Mouse (Mus musculus) fibroblast of lung, adult 2 months (primary cell): ENCODE measurements at regions not wholly inside any gene's neighbourhood (a gene's known extent, or its start where the extent isn't known, plus 50 kb on each side); places are given as distances from the start of the nearest gene placed in this dataset.

Source experiments
- DNase-seq: peaks from one replicate; pipeline ENCODE4 v3.0.0-alpha.2; 2011; ENCODE audit warnings: low read depth

- no peak for DNase-seq
Measured at GRCm38 (mm10) chr17:15977374-15978031, 146.7 kb upstream of the Rgmb start.

DNA sequence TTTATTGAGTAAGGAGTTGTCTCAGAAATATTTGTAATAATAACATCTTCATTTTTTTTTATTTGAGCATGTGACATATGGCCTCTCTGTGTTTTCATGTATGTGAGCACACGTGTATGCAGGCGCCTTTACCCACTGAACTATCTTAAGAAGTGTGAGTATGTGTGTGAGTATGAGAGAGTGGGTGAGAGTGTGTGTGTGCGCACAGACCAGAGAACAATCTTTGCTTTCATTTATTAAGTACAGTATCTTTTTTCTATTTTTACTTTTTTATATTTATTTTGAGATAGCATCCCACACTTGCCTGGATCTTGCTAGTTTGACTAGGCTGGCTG is 140.5 kb upstream of the Rgmb start:
- no peak for DNase-seq

DNA sequence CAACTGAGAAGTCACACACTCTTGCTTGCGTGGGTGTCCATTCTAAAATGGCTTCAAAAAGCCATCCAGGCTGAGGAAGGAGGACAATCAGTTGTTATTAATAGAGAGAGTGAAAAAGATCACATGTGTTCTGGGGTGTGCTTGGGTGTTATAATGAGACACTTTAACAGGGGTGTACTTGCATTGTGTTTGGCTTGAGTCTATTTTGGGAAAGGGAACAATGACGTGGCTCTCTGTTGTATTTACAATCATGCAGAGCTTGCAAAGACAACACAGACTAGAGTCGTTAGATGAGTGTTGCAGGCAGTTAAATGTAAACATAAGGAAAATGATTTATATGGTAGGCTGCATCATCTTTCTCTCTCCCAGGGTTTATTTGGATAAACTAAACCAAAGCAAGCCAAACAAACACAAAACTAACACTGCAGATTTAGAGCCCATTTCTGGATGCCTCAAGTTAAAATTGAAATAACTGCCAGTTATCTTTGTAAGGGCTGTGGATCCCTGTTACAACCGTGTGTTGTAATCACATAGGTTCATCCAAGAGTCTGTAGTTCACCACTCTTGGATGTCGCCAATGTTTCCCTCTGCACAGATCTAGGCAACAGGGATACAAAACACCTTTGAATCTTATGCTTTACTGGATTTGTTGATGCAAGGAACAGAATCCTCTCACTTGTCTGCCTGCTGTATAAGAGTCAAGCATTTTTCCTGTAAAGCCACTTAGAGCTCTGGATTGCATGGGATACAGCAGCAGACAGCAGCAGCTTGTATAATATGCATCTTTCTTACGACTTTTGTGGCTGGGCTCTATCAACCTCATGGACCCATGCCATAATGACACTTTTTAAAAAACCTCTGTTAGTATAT is 139.9 kb upstream of the Rgmb start:
- DNase-seq = no peak

- DNase-seq = no peak
Measured at GRCm38 (mm10) chr17:15968331-15968730, 137.5 kb upstream of the Rgmb start.

DNA sequence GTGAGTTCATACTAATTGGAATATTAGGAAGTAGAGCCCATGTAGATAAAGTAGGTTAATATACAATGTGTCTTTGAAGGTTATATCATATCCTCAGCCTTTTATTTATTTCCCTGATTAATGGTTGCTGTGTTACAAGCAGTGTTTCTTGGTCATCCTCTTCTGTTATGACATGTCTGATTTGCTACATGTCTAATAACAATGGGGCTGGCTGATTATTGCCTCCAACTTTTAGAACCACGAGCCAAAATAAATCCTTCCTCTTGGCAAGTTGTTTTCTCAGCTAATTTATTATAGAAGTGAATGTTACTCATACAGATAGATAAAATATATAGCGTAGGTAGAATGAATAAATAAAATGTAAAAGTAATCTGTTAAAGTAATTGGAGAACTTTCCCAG is 124.8 kb upstream of the Rgmb start:
- DNase-seq = no peak

- no peak for DNase-seq
Measured at GRCm38 (mm10) chr17:15951641-15952040, 120.8 kb upstream of the Rgmb start.

DNA sequence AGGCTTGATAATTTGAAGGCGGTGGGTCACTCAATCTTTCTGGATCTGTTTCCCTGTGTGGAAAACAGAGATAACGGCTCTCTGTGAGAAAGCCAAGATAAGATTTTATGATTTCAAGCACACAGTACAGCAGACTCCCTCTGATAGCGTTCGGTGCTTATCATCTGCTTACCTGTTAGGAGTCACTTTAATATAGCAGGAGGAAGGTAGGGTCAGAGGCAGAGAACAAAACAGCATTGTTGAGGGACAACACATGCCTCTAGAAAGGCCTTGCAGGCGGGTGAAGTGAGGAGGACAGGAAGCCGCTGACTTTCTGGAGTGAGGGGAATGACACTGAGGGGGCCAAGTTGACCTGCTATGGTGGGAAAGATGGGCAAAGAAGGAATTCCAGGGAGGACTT is 118.9 kb upstream of the Rgmb start:
- DNase-seq = no peak

GRCm38 (mm10) chr17:15942378-15942777 is 111.5 kb upstream of the Rgmb start:
- no peak for DNase-seq

DNA sequence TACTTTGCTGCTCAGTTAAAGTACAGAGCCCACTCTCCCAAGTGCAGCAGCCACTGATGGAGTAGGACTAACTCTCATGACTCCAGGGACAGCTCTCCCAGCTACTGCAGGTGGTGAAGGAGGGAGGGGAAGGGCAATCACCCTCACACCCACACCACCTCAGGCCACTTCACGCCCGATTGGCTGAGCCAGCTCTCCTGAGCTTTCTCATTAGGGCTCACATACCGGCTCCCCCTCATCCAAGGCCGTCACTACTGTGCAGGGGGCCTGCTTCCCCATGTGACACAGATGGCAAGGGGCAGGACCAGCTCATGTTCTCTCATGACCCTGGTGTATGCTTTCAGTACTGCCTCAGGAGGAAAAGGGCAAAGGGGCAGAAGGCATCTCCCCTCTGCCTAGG is 87.8 kb upstream of the Rgmb start:
- no peak for DNase-seq

DNA sequence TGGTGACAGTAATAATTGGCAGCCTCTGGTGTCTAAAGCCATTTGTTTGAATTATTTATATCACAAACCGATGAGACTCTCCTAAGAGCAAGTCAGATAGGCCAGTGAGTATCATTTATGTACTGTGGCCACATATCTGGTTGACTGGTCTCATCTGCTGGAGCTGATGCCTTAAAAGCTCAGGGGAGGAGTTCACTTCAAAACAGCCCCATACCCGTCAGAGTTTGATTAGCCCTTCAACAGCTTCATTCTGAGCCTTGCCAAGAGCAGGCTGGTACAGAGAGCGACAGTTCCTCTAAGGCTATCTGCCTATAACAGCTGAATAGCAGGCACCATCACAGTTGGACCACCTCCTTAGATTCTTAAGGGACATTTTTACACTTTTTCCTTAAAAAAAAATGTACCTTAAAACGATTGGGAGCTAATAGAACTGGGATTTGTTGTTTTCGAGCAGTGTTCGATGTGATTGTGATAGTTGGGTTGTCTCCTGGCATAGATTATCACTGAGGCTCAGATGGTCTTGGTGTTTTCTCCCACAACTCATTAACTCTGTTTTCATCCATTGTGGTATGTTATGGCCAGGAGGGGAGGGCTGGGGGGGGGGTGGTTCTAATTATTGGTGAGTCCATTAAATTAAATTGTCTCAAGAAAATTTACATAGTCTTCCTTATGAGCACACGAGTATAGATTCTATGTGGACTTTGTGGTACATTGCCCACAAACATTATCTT is 68.0 kb upstream of the Rgmb start:
- no peak for DNase-seq

GRCm38 (mm10) chr17:15895968-15896367 is 65.1 kb upstream of the Rgmb start:
- no peak for DNase-seq

DNA sequence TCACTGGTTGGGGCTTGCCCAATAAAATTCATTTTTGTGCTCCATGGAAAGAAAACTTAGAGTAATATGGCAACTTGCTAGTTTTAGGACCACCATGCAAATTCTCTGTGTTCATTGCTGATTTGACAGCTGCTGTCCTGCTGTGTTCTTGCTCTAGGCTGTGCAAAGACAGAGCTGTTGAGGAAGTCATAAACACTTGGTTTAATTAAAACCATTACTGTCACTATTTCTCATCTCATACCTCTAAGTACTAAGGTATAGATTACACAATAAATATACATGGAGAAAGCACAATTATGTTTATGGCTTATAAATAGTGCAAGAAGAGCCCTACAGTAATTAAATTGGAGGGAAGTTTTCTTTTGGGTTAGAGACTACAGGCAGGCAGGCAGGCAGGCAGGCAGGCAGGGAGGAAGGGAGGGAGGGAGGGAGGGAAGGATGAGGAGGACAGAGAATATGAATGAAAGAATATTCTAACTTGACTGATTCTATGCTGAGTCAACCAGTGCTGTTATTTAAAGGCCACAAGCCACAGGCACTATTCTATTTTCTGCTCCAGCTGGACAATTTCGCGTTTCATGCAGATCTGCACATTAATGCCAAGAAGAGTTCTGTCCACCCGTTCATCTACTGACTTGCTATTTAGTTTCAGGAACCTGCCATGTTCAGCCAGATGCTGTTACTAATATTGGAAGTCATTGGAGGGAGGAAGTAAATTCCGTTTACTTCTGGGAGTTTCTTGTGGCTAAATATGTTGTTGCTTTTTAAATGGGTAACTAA is 61.2 kb upstream of the Rgmb start:
- DNase-seq = no peak

DNA sequence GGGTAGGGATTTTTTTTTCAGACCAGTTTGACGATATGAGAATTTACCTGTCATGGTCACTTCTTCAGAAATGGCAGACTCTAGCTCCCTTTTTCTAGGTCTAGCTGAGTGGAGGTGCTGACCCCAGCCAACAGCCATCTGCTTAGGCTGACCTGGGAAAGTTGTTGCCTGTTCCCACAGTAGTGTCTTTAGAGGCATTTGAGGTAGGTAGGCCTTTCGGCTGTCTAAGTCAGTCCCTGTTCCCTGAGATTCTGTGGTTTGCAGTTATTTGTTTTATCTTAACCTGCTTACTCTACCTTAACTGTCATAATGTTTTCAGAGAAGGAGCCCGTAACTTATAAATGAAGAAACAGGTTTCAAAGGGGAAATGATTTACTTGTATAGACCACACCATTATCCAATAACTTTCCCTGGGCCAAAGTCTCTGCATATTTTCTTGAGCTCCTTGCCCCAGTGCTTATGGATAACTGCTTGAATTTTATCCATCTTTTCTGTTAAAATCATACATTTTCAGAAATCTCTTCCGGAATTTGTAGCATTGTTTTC is 59.8 kb upstream of the Rgmb start:
- no peak for DNase-seq

- DNase-seq = no peak
Measured at GRCm38 (mm10) chr17:15882803-15883202, 52.0 kb upstream of the Rgmb start.

GRCm38 (mm10) chr17:15882245-15882644 is 51.4 kb upstream of the Rgmb start:
- DNase-seq = no peak
